Mouse (Mus musculus) fibroblast of lung, adult 2 months (primary cell): Measurements from ENCODE around the gene Cog6.
A peak's percentile ranks its signal among the peaks of the same experiment; 100 is the strongest.

Source experiments
- DNase-seq: peaks from one replicate; pipeline ENCODE4 v3.0.0-alpha.2; 2011; ENCODE audit warnings: low read depth

The Cog6 gene

DNA sequence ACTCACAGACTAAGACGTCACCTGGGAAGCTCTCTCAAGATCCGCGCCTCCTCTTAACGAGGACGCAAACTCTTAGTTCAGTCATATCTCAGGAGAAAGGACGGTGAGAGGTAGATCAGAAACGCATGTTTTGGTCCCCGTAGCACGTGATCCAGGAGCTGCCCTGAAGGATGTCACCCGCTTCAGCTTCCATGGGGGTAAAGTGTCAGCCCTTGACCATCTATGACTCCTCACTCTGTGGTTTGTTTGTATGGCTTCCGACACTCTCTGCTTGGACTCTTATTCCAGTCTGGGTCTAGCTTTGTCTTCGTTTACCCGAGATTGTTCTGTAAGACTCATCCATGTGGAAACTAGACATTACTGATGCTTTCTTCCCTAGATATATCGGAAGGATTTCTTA, 54.6 kb downstream of the Cog6 start:
- DNase-seq = no peak

GRCm38 (mm10) chr3:52961661-52962060, 55.4 kb downstream of the Cog6 start:
- DNase-seq = no peak

DNA sequence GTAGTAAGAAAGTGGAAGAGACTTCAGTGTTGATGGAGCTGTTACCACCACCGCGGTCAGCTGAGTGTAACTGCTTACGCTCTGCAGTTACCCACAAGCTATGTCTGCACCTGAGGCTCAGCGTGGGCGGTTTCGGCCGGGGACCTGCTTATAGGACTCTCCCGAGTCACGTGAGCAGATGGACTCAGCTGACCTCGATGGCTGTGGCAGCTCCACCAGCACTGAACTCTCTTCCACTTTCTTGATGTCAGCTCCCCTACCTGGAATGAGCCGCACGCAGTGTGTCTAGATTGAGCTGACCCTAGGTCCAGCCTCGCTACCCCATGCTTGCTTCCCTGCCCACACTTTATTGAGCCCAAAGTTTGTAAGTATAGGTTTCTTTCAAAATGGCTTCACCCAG, 56.1 kb downstream of the Cog6 start:
- no peak for DNase-seq

DNA sequence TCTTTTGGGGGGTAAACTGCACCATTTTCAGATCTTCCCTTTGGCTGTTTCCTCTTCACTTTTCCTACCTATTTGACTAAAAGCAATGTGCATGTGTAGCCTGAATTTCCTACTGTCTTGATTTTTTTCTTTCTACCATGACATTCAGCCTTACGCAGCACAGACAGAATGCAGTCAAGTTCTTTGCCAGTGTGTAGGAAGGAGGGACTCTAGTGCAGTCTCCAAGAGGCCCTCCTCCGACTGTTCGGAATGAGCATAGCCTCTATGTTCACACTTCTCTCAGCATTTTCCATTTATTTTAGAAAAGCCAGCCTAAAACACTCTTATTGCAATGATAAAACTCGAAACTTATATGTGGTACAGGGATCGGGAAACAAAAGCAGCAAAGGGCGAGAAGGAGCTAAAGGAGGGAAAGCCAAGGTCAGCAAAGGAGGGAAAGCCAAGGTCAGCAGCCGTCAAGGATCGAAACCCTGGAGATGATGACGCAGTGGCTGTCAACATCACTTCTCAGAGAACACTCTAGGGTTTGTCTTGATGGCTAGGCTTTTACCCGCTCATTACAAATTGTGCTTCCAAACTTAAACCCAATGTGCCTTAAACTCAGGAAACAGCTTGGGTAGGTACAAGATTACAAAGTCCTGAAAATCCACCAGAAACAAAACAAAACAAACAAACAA, 58.5 kb downstream of the Cog6 start:
- no peak for DNase-seq

DNA sequence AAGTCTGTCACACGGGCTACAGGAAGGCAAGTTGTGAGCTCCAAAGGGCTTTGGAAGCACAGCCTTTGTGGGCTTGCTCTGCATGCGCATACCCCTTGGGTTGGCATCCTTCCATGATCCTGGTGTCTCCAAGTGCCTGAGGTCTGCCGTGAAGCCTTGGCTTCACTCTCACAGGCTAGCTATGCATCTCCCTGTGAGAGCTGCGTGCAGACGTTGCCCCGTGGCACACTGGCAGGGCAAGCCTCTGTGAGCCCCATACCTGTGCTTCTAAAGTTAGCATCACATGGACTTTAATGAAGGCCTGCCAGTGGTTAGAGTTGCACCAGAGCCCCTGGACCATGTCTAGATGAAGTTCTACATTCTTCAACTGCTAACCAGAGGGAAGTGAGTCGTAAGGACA, 59.2 kb downstream of the Cog6 start:
- DNase-seq = no peak

- no peak for DNase-seq
These were observed 60.8 kb downstream of the Cog6 start for GRCm38 (mm10) chr3:52956236-52956635.

DNA sequence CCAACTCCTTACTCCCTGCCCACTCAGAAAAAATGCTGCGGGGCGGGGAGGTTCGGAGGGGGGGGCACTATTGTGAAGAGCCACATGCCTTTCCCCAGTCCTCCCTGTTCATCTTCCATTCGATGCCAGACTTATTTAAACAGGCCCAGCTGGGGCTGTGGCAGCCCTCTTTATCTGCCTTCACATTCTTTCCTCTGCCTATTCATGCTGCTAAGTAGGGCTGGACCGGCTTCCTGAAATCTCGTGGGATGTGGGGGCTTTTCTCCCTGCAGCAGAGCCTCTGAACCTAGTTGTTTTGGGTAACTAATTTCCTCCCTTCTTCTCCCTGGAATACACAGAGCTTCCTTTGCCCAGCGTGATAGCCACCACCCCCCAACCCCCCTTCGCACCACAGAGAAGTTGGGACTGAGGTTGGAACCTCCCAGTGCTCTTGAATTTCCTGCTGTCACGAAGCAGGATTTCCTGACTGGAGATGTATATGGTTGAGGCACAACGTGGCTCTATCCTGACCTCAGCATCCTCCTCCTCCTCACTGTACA, 61.5 kb downstream of the Cog6 start:
- no peak for DNase-seq

DNA sequence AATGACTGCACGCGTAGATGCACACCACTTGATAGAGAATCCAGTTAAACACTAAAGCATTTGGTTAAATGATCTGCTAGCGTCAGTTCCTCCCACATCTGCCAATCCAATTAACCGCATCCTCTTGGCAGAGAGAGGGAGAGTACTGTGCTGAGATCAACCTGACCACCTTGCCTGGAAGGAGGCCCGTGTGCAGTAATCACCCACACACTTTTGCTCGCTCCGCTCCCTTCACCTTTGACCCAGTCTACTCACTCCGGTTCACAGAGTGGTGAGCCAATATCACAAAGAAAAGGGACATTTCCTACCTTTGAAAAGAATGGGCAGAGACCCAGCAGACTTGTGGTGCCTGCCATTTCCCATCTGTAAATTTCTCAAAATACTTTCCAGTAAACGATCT, 62.4 kb downstream of the Cog6 start:
- no peak for DNase-seq

GRCm38 (mm10) chr3:52953831-52954230, 63.2 kb downstream of the Cog6 start:
- DNase-seq = no peak

DNA sequence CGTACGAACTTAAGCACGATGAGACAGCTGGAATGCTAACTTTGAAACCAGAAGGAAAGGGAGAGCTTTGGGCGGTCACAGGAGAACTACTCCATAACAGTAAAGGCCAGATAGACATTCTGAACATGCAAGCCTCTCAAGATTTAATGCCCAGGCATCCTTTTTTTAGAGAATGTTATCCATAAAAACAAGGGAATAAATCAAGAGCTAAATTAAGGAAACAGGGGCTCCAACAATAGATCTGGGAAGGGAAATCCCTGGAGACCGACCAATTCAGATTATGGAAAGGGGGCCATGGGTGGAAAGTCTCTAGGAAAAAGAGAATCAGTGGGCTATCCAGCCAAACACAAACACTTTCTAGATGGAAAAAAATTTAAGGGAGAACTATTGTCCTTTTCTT, 68.2 kb downstream of the Cog6 start:
- DNase-seq = no peak

DNA sequence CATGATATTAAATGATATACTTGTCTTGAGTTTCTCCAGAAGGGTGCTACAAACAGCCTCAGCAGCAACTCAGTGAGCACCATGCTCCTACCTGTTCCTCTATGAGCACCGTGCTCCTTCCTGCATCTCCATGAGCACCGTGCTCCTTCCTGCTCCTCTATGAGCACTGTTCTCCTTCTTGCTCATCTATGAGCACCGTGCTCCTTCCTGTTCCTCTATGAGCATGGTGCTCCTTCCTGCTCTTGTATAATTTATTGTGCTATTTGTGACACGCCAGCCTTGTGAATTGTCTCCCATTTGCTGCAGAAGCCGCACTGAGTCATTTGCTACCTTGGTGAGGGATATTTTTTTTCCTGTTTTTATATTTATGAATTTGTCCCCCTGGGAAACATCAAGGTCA, 69.6 kb downstream of the Cog6 start:
- no peak for DNase-seq

- DNase-seq = no peak
These were observed 76.1 kb downstream of the Cog6 start for GRCm38 (mm10) chr3:52940832-52941468.

DNA sequence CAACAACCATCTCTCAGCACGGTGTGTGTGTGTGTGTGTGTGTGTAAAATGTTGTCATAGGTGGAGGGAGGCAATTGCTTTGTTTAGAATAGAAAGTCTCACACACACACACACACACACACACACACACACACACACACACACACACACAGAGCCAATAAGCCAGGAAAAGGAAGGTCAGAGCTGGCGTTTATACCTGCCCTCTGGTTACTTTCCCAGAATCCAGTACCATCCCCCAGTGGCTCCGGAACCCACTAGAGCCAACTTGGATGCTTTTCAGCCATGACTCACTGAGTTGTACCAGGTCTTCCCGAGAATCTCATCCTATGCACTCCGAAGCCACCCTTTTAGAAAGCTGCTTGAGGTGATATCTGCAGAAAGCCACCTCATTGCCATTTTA, 78.6 kb downstream of the Cog6 start:
- DNase-seq = peak; percentile 54

DNA sequence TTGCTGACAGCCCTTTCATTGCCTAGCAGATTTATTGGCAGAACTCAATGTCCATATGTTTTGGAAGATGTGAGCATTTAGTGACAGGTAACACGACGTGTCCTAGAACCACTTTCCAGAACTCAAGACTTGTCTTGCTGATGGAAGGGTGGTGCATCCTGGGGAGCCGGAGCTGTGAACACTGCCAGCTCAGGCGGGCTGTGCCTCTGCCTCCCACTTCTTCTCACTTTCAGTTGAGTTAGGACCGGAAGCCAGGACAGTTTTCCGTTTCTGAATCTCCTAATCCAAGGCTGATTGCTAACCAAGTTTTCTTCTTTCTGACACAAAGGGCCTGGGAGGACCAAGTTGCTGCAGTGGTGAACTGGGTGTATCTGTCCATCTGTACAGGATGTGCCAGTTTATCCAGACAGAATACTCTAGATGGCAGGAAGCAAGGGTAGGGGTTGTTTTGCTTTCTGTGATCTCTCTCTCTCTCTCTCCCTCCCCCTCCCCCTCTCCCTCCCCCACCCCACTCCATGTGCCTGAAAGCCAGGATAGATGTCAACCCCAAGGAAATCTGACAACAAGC, 79.2 kb downstream of the Cog6 start:
- DNase-seq = no peak

- DNase-seq = no peak
These were observed 85.1 kb downstream of the Cog6 start for GRCm38 (mm10) chr3:52931956-52932355.
